Mouse (Mus musculus) left cerebral cortex, postnatal 4 days (tissue): ENCODE data around the gene 6430548M08Rik. TPM values are rescaled to one million over a fixed set of nuclear protein-coding genes. Genes with fewer than 3 reads are reported as not detected.

ENCODE experiments used
- DNase-seq: peaks from one replicate; pipeline ENCODE4 v3.0.0-alpha.2; 2022
- intact Hi-C: fragments of 180-260 bp; cut with DNase I; formaldehyde crosslinking; loops from one replicate; pipeline ENCODE4 v1.15.1; 2025
- total RNA-seq, 2 experiments: library from RNA; stranded (reverse); gene quantifications; 2 replicates each; pipeline ENCODE4 v1.2.3; 2021

The 6430548M08Rik gene
- total RNA-seq, 2 experiments from 2014 or later, result 74.9 to 76.5 TPM

- DNase-seq, result no peak
- intact Hi-C loops, result no loop called here
Observed at GRCm38 (mm10) chr8:120180445-120180970, 66.6 kb downstream of the 6430548M08Rik start.

- intact Hi-C loops, result no loop called here
- no peak for DNase-seq
Observed at GRCm38 (mm10) chr8:120181274-120181673, 67.3 kb downstream of the 6430548M08Rik start.

DNA sequence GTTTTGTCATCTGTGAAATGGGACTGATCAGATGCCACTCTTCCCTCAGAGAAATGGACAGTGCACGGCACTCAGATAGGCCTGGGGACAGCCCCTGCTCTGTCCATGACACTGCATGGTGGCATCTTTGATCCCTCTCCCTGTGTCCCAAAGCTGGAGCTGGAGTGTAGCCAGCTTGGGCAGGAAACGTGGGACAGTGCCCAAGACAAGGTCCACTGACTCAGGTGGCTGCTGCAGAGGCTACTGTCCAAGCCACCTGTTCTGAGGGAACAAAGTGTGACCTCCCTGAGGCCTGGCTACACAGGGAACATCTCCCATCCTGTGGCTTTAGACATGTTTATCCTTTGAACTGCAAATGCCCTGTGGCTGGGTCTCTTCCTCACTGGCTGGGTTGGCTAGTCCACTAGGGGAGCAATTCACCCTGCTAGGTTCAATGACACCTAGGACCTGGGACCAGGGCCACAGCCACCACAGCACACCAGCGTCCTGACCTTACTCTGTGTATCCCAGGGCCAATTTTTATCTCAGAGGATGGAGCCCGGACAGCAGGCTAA is 68.0 kb downstream of the 6430548M08Rik start:
- intact Hi-C loops, result no loop called here

DNA sequence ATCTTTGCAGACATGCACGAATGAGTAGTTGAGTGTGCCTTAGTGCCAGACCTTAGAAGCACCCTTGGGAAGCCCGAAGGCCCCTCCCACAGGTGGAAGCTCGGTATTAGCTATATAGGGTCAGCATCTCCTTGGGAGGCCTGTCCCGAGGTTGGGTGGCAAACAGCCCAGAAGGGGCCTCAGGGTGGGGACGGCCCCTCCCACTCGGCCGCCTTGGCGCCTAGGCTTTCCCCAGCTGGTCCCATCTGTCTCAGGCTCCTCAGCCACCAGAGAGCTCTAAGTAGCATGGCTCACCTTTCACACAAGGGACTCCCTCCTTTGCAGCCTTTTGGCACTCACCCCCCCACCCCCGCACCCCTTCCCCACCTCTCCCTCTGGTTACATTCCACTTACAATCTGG is 70.4 kb downstream of the 6430548M08Rik start:
- no peak for DNase-seq
- intact Hi-C loops, result no loop called here

More for the DNA sequence above, 68.0 kb downstream of the 6430548M08Rik start:
- DNase-seq, result no peak

GRCm38 (mm10) chr8:120184850-120185792 is 71.2 kb downstream of the 6430548M08Rik start:
- peak; percentile 65 for DNase-seq
- intact Hi-C loops, result loop anchor here (5.0 kb wide), 1 partner anchor 422 kb away; no protein-coding TSS in a partner anchor

- intact Hi-C loops, result loop anchor here (5.0 kb wide), 1 partner anchor 421 kb away; no protein-coding TSS in a partner anchor
- no peak for DNase-seq
Observed at GRCm38 (mm10) chr8:120186454-120186853, 72.5 kb downstream of the 6430548M08Rik start.

DNA sequence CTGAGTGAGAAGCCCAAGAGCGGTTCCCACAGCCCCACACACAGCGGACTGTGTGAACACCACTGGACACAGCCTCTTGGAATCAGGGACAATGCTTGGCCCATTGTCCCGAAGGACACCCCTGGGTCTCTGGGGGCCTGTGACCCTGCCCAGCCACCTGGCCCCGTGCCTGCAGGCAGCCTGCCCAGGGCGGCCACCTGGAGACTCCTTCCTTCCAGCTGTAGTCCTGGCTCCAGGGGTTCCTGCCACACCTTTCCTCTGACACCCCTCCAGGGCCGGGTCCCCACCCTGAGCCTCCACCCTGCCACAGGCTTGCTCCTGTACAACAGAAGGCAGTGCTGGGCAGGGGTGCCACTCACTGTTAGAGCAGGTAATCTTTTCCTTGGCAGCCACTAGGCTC is 74.6 kb downstream of the 6430548M08Rik start:
- intact Hi-C loops, result loop anchor here (5.0 kb wide), 1 partner anchor 419 kb away; no protein-coding TSS in a partner anchor
- no peak for DNase-seq

- DNase-seq, result no peak
- intact Hi-C loops, result loop anchor here (5.0 kb wide), 1 partner anchor 418 kb away; no protein-coding TSS in a partner anchor
Observed at GRCm38 (mm10) chr8:120189440-120189839, 75.5 kb downstream of the 6430548M08Rik start.

DNA sequence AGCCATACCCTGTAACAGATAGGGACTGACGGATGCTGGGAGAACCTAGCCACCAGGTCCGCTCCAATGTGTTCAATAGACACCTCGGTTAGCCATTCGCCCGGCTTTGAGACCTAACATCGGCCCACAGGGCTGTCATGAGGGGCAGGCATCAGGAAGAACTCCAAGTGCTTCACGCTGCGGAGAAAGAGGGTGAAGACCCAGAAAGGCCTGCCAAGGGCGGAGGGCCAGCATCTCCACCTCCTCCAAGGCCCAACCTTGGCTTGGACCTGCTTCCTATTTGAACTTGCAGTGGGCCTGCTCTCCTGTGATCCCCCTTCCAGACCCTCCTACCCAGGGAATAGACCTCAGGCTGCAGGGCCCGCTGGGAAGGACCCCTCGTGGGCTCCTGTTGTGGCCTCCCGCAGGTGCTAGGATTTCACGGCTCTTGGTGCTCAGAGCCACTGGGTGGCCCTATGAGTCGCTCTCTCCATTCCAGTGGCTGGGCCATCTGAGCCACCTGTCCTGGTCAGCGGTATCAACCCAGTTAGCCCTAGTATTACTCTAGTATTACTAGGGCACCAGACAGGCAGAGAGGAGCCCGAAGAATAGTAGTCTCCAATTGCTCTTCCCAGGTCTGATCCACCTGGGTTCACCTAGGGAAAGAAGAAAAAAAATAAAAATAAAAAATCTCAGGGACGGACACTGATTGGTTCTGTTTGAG is 76.3 kb downstream of the 6430548M08Rik start:
- intact Hi-C loops, result no loop called here
- DNase-seq, result no peak

GRCm38 (mm10) chr8:120190810-120191413 is 77.0 kb downstream of the 6430548M08Rik start:
- intact Hi-C loops, result no loop called here
- peak; percentile 90 for DNase-seq

DNA sequence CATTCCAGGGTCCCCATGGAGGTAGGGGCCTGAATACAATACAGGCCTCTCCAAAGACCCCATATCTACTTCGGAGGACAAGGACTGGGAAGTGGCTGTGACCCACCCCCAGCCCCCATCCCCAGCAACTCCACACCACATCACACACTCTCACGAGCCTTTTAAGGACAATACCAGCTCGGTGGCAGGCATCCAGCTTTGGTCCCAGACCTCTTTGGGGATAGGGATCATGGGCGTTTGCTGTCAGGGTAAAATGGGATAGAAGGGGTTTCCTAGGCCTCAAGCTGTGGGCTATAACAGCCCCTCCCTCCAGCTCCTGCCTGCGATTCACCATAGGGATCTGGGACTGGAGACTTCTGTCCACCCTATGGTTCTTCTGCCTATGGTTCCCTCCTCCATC is 77.7 kb downstream of the 6430548M08Rik start:
- intact Hi-C loops, result no loop called here
- no peak for DNase-seq

DNA sequence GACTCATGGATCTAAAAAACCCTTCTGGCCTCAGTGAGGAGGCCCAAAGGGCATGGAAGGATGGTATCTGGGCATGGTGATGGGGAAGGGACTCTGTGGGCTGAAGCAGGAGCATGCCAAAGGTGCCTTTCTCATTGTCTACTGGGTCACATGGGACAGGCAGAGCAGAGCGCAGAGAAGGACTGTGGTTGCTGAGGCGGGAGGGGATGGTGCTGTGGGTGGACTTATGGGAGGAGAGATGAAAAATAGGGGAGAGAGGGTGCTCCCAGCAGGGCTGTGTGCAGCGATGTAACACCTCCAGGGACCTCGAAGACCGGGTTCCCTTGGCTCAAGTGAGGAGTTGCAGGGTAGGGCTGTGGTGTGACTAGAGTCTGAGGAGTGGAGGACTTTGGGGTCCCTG is 78.2 kb downstream of the 6430548M08Rik start:
- intact Hi-C loops, result no loop called here
- DNase-seq, result no peak

DNA sequence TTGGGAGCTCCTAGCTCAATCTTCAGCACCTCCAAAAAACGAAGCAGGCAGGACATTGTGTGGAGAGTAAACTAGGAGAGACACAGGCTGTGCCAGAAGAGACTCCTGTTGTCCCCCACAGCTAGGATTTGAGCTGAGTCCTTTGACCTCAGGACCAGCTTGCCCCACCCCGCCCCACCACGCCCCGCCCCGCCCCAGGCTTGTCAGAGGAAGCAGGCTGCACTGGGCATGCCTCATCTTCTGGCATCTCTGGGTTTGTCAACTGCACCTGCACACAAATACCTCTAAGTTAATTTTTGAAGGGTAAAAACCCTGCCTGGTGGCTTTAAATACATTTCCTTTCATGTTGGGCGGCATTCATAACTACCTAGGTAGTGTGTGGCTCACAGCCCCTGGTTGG is 87.4 kb downstream of the 6430548M08Rik start:
- no peak for DNase-seq

DNA sequence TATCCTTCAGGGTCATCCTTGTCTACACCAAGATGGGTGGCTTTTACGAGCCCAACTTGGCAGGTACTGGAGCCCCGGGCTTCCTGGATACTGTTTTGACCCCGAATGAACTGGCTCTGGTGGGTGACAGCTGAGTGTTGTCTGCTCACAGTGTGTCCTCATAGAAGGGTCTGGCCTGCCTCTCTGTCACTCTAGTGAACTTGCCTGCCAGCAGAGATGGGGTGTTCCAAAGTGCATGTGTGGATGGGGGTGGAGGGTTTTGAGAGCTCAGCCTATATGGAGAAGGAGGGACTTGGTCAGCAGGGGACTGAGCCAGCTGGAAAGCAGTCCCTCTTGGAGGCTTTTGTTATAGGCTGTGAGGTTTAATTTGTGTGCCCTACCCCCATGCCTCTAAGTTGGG is 88.6 kb downstream of the 6430548M08Rik start:
- DNase-seq, result no peak
- intact Hi-C loops, result no loop called here

More for the DNA sequence above, 87.4 kb downstream of the 6430548M08Rik start:
- intact Hi-C loops, result no loop called here

DNA sequence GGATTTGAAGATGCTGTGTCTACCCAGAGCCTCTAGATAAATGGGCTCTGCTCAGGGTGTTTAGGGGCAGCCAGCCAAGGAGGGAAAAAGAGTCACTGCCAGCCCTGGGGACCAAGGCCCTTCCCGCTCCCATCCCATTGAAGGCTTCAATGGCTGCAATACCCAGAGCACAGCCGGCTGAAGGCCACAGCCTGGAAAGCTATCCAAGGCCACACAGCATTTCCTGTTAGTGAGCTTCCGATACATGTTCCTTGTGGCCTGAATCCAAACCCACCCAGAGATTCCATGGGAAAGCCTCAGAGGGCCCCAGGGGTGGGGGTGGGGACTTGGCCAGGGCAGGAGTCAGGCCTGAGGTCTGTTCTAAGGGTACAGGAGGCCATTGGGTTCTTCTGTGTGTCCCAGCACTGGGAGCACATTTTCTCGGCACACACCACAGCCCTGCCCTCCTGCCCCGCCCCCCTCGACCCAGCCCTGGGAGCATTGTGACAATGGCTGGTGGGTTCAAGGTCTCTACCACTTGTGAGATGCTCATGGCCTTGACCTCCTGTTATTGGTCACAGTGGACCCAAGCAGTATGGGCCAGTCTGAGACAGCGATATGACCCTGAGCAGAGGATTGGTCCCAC is 90.9 kb downstream of the 6430548M08Rik start:
- peak; percentile 46 for DNase-seq
- intact Hi-C loops, result no loop called here

DNA sequence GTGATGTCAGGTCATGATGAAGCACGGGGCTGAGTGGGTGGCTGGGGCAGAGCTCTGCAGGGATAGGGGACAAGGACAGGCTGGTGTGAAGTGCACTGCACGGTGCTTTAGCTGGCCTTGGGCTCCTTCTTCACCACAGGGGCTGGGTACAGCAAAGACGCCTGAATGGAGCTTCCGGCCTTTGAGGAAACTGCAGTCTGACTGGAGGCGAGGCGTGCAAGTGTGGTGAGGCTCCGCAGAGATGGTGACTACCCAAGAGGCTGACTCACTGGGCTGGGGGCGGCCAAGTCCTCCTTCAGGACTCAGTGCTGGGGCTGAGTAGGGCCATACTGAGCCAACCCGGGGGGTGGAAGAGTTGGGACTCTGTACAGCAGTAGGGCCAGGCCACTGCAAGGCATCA is 92.0 kb downstream of the 6430548M08Rik start:
- intact Hi-C loops, result no loop called here
- DNase-seq, result no peak

GRCm38 (mm10) chr8:120207364-120207763 is 93.4 kb downstream of the 6430548M08Rik start:
- intact Hi-C loops, result no loop called here

GRCm38 (mm10) chr8:120208113-120208512 is 94.2 kb downstream of the 6430548M08Rik start:
- DNase-seq, result no peak
- intact Hi-C loops, result no loop called here

More at GRCm38 (mm10) chr8:120207364-120207763, 93.4 kb downstream of the 6430548M08Rik start:
- no peak for DNase-seq

- no peak for DNase-seq
- intact Hi-C loops, result no loop called here
Observed at GRCm38 (mm10) chr8:120211345-120211744, 97.4 kb downstream of the 6430548M08Rik start.

DNA sequence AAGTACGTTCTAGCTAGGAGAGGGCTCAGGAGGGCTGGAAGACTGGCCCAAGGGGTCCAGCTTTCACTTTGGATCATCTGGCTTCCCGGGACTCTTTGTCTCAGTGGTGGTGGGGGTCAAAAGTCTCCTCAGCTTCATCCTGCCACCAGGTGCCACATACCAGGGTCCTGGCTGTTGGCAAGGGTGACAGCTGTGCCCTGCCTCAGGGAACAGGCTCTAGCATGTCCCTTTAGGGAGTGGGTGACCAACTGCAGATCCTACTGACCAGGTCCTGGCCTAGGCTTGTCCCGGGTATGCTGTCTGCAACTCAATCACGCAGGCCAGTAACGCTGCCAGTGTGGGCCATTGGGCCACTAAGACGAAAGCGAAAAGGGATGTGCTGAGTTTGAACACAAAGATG is 98.6 kb downstream of the 6430548M08Rik start:
- no peak for DNase-seq
- intact Hi-C loops, result no loop called here
